Mouse (Mus musculus) cerebellum, postnatal 25 days (tissue): ENCODE results near the gene Ciapin1.

ENCODE experiments used
- DNase-seq, 2 experiments: peaks; one replicate each; pipeline ENCODE4 v3.0.0; 2021; ENCODE audit warnings: mixed read lengths in 2 of 2

Gene Ciapin1

GRCm38 (mm10) chr8:94837662-94838574 is at the start of gene Ciapin1, which contains the start of gene Coq9:
TSS of gene Ciapin1 (minus strand) at chr8:94838358.
TSS of gene Coq9 (plus strand) at chr8:94838321.
- peak; percentile 96 to 97 for DNase-seq

GRCm38 (mm10) chr8:94880742-94881141 is 42.6 kb upstream of the Ciapin1 start:
- DNase-seq = no peak

GRCm38 (mm10) chr8:94876820-94877219 is 38.7 kb upstream of the Ciapin1 start:
- DNase-seq = no peak

GRCm38 (mm10) chr8:94876197-94876730 is 38.1 kb upstream of the Ciapin1 start, which contains the start of gene Dok4:
TSS of gene Dok4 (minus strand) at chr8:94876330.
- peak; percentile 74 to 87 for DNase-seq

GRCm38 (mm10) chr8:94875871-94876150 is 37.7 kb upstream of the Ciapin1 start:
- DNase-seq = no peak

DNA sequence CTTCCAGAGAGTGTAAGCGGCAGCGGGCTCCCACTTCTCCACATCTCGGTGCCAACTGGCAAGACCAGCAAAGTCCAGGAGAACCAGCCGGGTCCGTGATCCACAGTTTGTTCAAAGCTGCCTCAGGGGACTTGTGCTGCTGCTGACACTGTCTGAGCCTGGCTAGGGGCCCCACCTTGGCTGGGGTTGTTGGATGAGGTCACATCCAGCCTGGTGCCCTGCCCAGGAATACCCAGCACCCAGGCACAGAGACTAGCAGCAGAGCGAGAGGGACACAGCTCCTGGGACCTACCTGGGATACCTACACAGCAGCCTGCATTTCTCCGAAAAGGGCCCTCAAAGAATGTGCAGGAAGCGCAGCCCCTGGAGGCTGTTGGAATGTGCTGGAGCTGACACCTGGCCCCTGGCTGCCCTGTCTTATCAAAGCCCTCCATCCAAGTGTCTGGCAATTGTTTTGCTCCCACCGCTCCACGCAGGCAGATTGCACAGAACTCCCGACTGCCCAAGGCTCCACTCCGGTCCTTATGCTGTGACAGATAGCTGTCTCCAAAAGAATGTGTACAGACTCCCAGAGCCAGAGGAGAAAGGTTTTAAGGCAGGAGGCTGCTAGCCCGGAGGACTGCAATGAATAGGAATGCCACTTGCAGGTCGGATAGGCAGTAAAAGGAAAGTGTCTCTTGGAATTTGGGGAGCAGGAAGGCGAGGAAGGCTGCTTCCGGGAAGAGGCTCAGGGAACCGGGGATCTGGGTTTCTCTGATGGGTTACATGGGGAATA is 37.1 kb upstream of the Ciapin1 start:
- DNase-seq = no peak

GRCm38 (mm10) chr8:94874358-94874757 is 36.2 kb upstream of the Ciapin1 start:
- peak; percentile 66 to 80 for DNase-seq

DNA sequence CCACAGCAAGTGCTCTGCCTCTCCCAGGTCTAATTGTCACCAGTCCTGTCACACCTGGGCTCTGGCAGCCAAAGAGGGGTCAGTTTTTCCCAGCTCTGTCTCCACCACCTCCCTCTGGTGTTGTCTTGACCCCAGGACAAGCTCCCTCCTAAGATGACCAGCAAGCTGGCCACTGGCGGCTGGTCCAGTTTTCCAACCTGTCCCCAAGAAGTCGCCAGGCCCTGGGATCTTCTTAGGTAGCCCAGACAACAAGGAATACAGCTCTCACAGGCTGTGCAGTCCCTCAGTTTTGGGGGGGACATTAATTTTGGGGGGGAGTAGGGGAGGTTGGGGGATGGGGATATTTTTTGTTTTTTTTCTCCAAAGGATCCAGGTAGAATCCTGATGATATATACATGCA is 34.4 kb upstream of the Ciapin1 start:
- DNase-seq = no peak

DNA sequence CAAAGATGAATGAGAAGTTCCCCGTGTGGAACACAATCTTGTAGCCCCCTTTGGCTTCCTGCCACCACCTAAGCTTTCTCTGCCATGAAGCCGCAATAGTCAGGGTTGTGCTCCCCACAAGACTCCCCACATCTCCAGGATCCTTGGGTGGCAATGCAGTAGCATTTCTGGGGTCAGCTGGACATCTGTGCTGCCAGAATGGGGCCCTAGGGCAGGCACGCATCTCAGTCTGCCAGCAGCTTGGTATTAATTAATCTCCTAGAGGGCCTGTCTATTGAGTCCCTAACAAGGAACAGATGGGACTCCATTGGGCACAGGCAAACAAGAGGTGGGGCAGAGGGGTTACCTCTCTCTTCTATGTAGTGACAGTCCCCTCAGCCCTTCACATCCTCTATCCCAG is 34.0 kb upstream of the Ciapin1 start:
- DNase-seq = no peak

GRCm38 (mm10) chr8:94871108-94871894 is 33.1 kb upstream of the Ciapin1 start:
- DNase-seq = peak in 1 of 2 experiments; percentile 74

DNA sequence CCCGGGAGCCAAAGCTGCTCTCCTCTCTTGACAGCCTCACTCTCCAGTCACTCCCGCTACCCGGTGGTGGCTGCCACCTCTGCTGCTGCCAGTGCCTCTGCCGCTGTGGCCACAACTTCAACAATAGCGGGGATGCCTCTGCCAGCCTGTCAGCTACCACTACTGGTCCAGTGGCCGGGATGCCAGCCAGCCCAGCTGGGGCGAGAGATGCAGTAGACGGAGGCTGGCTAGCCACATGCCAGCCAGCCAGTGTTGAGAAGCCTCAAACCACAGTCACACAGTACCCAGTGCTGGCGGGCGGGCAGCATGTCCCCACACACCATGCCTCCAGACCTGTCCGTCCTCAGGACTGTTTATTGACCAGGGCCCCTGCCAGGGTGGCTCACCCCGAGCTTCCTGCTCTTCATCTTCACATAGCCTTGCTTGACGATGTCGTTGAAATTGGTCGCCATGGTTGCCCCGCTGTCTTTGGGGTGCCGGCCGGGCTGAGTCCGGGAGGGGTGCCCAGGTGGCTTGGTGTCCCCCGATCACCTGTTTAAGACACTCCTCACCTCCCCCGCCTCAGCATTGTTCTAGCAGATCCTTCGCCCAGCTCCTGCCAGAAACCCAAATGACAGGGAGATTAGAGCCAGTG is 32.4 kb upstream of the Ciapin1 start:
- peak; percentile 61 to 64 for DNase-seq

DNA sequence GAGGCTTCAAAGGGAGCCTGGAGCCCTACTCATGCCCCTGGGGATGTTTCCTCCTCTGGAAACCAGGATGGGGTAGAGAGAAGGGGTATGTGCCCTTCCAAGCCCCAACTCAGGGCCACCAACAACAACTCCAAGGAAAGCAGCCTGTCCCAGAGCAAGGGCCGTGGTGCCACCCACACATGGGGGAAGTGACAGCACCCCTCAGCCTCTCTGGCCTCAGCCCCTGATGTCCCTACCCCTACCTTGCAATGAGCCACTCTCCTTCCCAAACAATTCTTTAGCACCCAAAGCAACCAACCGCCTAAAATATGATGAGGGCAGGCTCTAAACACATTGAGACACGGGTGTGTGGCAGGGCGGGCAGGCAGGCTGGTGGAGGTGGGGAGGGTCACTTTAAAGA is 31.8 kb upstream of the Ciapin1 start:
- no peak for DNase-seq

- no peak for DNase-seq
Observed at GRCm38 (mm10) chr8:94869146-94869545, 31.0 kb upstream of the Ciapin1 start.

GRCm38 (mm10) chr8:94866921-94867320 is 28.8 kb upstream of the Ciapin1 start:
- DNase-seq = no peak

- DNase-seq = no peak
Observed at GRCm38 (mm10) chr8:94865292-94865691, 27.1 kb upstream of the Ciapin1 start.

GRCm38 (mm10) chr8:94863897-94864673 is 25.9 kb upstream of the Ciapin1 start:
- DNase-seq = no peak

DNA sequence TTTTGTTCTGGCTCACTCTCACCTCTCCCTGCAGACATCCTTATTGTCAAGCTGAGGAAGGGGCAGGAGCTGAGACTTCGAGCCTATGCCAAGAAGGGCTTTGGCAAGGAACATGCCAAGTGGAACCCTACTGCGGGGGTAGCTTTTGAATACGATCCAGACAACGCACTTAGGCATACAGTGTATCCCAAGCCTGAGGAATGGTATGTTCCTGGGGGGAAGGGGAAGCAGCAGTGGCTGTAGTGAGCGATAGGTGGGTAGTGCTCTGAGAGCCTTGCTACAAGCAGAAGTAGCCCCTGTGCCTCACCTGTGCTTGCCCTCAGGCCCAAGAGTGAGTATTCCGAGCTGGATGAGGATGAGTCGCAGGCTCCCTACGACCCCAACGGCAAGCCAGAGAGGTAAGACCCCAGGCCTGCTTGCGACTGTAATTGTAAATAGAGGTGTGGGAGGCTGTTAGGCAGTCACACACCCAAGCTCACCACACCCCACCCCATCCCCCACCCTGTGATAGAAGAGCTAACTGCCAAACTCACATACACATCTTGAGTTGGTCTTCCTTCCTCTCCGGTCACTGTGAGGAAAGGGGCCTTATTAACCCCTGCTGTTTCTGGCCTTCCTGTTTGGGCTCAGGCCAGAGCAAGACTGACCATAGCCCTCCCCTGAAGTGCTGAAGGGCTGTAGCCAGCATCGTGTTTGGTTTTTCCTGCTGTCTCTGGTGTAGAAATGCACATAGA is 24.5 kb upstream of the Ciapin1 start:
- DNase-seq = no peak

DNA sequence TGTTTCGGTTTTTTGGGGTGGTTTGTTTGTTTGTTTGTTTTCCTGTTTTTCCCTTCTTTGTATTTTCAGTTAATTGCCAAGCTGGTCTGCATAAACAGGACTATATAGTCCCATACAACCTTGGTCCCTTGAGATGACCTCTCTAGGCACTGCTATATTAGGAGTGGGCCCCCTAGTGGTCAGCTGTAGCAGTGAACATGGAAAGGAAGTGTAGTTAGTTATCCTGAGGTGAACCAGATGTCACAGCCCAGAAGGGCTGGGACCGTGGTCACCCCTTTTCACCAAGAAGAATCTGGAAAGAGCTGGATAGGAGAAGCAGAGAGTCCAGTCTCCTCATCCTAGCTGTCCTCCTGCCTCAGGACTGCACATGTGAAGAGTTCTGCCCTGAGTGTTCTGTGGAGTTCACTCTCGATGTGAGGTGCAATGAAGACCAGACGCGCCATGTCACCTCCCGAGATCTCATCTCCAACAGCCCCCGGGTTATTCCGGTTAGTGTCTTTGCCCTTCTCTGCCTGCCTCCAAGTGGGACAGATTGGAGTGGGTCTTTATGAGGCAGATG is 23.3 kb upstream of the Ciapin1 start:
- DNase-seq = peak; percentile 50 to 74

GRCm38 (mm10) chr8:94857346-94858173 is 19.4 kb upstream of the Ciapin1 start, which contains the start of gene Polr2c:
TSS of gene Polr2c (plus strand) at chr8:94857450.
- peak; percentile 96 to 97 for DNase-seq
